Mouse (Mus musculus): ENCODE measurements around the gene Wdr61.
"Not testable (repeated sequence)": the region's sequence is repeated elsewhere in the genome, so short reads cannot be mapped to it uniquely, and the experiment has no call there.

The Wdr61 gene

GRCm38 (mm10) chr9:54726315-54726714 is 8.0 kb downstream of the Wdr61 start:
- DNase-seq (ENCODE audit: low spot score), result no peak

- DNase-seq (ENCODE audit: low spot score), result no peak
Measured at GRCm38 (mm10) chr9:54722596-54722995, 11.7 kb downstream of the Wdr61 start.

GRCm38 (mm10) chr9:54722156-54722555 is 12.2 kb downstream of the Wdr61 start:
- DNase-seq (ENCODE audit: low spot score), result no peak

- DNase-seq (ENCODE audit: low spot score), result no peak
Measured at GRCm38 (mm10) chr9:54717527-54717926, 16.8 kb downstream of the Wdr61 start.

- DNase-seq (ENCODE audit: low spot score), result no peak
Measured at GRCm38 (mm10) chr9:54715776-54716175, 18.5 kb downstream of the Wdr61 start.

GRCm38 (mm10) chr9:54708085-54708484 is 26.2 kb downstream of the Wdr61 start:
- no peak for DNase-seq (ENCODE audit: low spot score)

GRCm38 (mm10) chr9:54707288-54707999 is 26.9 kb downstream of the Wdr61 start:
- no peak for DNase-seq (ENCODE audit: low spot score)

- no peak for DNase-seq (ENCODE audit: low spot score)
Measured at GRCm38 (mm10) chr9:54705561-54705960, 28.8 kb downstream of the Wdr61 start.

GRCm38 (mm10) chr9:54704361-54704760 is 30.0 kb downstream of the Wdr61 start:
- DNase-seq (ENCODE audit: low spot score), result no peak

- DNase-seq (ENCODE audit: low spot score), result no peak
Measured at GRCm38 (mm10) chr9:54702581-54702980, 31.7 kb downstream of the Wdr61 start.

- no peak for DNase-seq (ENCODE audit: low spot score)
Measured at GRCm38 (mm10) chr9:54700746-54701145, 33.6 kb downstream of the Wdr61 start.

- no peak for DNase-seq (ENCODE audit: low spot score)
Measured at GRCm38 (mm10) chr9:54700174-54700475, 34.2 kb downstream of the Wdr61 start.

GRCm38 (mm10) chr9:54699345-54700173 is 34.8 kb downstream of the Wdr61 start:
- DNase-seq (ENCODE audit: low spot score), result peak; percentile 72

- no peak for DNase-seq (ENCODE audit: low spot score)
Measured at GRCm38 (mm10) chr9:54699087-54699344, 35.3 kb downstream of the Wdr61 start.

GRCm38 (mm10) chr9:54698318-54699086 is 35.8 kb downstream of the Wdr61 start, which contains the start of gene Dnaja4:
Dnaja4 (plus strand) TSS chr9:54698873.
- peak; percentile 48 for DNase-seq (ENCODE audit: low spot score)

GRCm38 (mm10) chr9:54691241-54691805 is 43.0 kb downstream of the Wdr61 start:
- not testable (repeated sequence) for DNase-seq (ENCODE audit: low spot score)

- not testable (repeated sequence) for DNase-seq (ENCODE audit: low spot score)
Measured at GRCm38 (mm10) chr9:54690697-54691096, 43.6 kb downstream of the Wdr61 start.

- DNase-seq (ENCODE audit: low spot score), result no peak
Measured at GRCm38 (mm10) chr9:54689446-54689845, 44.9 kb downstream of the Wdr61 start.

GRCm38 (mm10) chr9:54687246-54688236 is 46.8 kb downstream of the Wdr61 start:
- no peak for DNase-seq (ENCODE audit: low spot score)

- no peak for DNase-seq (ENCODE audit: low spot score)
Measured at GRCm38 (mm10) chr9:54683814-54684605, 50.3 kb downstream of the Wdr61 start.
